ENCODE assay signal across 10 mouse cellular contexts in genomic region chr6:91741046-91741445, GRCm38 (mm10). TPM values are rescaled to one million over a fixed set of nuclear protein-coding genes. Genes with fewer than 3 reads are reported as not detected.
DNase-seq lines count a peak whose midpoint lies in the region; ATAC-seq and TF ChIP-seq lines count a peak whose summit lies in the region.
"Had no signal": no experiment of that assay in that cellular context is flagged by ENCODE, and none has a peak within 500 bp of the region (broad histone marks: within the 10 kb centered on the region; RNA-seq: fewer than 3 reads in every experiment).

No protein-coding gene starts in this region.

- H3K27ac ChIP-seq in heart, postnatal 0 days (ENCODE audit: low read depth): no peak overlapping the region
- H3K27ac ChIP-seq: liver, embryonic 15.5 days had no signal

- H3K9me3 ChIP-seq in heart, postnatal 0 days (replicated peaks; ENCODE audit: control insufficient read depth, low read length): no peaks in the 10 kb centered on the region
- H3K9me3 ChIP-seq: liver, embryonic 15.5 days had no signal

- H3K9ac ChIP-seq in heart, postnatal 0 days (replicated peaks; ENCODE audit: low read depth, low read length): no peak overlapping the region
- H3K9ac ChIP-seq: liver, embryonic 15.5 days had no signal

- no peak; the same call in 1 of the 2 replicates for ATAC-seq in cerebellum, adult (ENCODE audit: insufficient number of reproducible peaks, low FRiP score, low TSS enrichment)
- peak; percentile 42 for ATAC-seq in heart, postnatal 0 days (ENCODE audit: insufficient read depth, low read depth)
- peak; percentile 76 for ATAC-seq in megakaryocyte-erythroid progenitor cell, adult 5-6 weeks (replicated peaks; ENCODE audit: low FRiP score, low TSS enrichment, poor library complexity, severe bottlenecking)
- ATAC-seq: Patski had no signal

- no peak for TF ChIP-seq EP300 in heart, postnatal 0 days (IDR thresholded peaks at IDR 0.05; ENCODE audit: low read depth)

- no peak overlapping the region for H3K4me3 ChIP-seq in heart, postnatal 0 days (ENCODE audit: low read depth, low read length)
- H3K4me3 ChIP-seq: liver, embryonic 15.5 days had no signal

- H3K4me2 ChIP-seq in heart, postnatal 0 days (ENCODE audit: low read depth, low read length): no peak overlapping the region
- H3K4me2 ChIP-seq: liver, embryonic 15.5 days had no signal

- no peaks in the 10 kb centered on the region; the same call in 1 of the 2 replicates for H3K27me3 ChIP-seq in heart, postnatal 0 days (ENCODE audit: control insufficient read depth, insufficient read depth, low read length)
- H3K27me3 ChIP-seq: liver, embryonic 15.5 days; Patski had no signal

- peak; percentile 45 for DNase-seq in cerebellum, adult 11 months
- peak; percentile 78 for DNase-seq in ZHBTc4 (ENCODE audit: low read depth, low spot score)
- peak; percentile 75 for DNase-seq in embryo, embryonic 11 days
- DNase-seq in heart, postnatal 0 days (ENCODE audit: low spot score): peak; percentile 45
- peak; percentile 78 to 80 for DNase-seq in layer of hippocampus, postnatal 10 days (ENCODE audit: low spot score in 2 of 2)
- peak; percentile 38 for DNase-seq in spleen, adult 12 weeks (ENCODE audit: low spot score)

- 65% methylated on average over 11 of the region's 11 CpGs for WGBS in heart, postnatal 0 days

- TF ChIP-seq CTCF in heart, postnatal 0 days (IDR thresholded peaks at IDR 0.05; ENCODE audit: low read depth): peak; percentile 95

- no peaks in the 10 kb centered on the region for H3K4me1 ChIP-seq in heart, postnatal 0 days (ENCODE audit: control insufficient read depth, insufficient read depth)

- H3K36me3 ChIP-seq in heart, postnatal 0 days (replicated peaks; ENCODE audit: control insufficient read depth, insufficient read depth, low read length): peaks cover 93% of the 10 kb centered on the region

RNA-seq across cellular contexts. Expression of gene Slc6a6, which starts 57.2 kb away (rescaled TPM):
- 95.3 and 149 TPM in 2 replicates for total RNA-seq in heart, postnatal 0 days (2014; rRNA removed; ENCODE audit: low replicate concordance)
- 87.4 and 116 TPM in 2 replicates for polyA plus RNA-seq in heart, postnatal 0 days (2015; fragmentation: Nextera tagmentation; extraction: Ambion mirVana)
- 100 to 1,000 TPM; 177 to 193 TPM for total RNA-seq in layer of hippocampus, postnatal 10 days (2021)
- 34.0 and 48.8 TPM in 2 replicates for total RNA-seq in megakaryocyte-erythroid progenitor cell, adult 5-6 weeks (2014; fragmentation: Nextera tagmentation)
- 19.8 and 21.3 TPM in 2 replicates for total RNA-seq in megakaryocyte-erythroid progenitor cell, adult 5-6 weeks (2017)
